Comparison of ENCODE assay signal across 9 mouse cellular contexts in genomic region chr8:94781838-94782235, GRCm38 (mm10). TPM values are rescaled to one million over a fixed set of nuclear protein-coding genes. Genes with fewer than 3 reads are reported as not detected.
DNase-seq lines count a peak whose midpoint lies in the region; ATAC-seq and TF ChIP-seq lines count a peak whose summit lies in the region.
"Had no signal": no experiment of that assay in that cellular context is flagged by ENCODE, and none has a peak within 500 bp of the region (broad histone marks: within the 10 kb centered on the region; RNA-seq: fewer than 3 reads in every experiment).

No protein-coding gene starts in this region.

- H3K36me3 ChIP-seq in midbrain, embryonic 12.5 days = no peaks in the 10 kb centered on the region

- H3K4me2 ChIP-seq in midbrain, embryonic 12.5 days (replicated peaks) = peak overlapping the region; percentile 15; the same call in 1 of the 2 replicates

- no peak overlapping the region for H3K4me3 ChIP-seq in gastrocnemius, adult 2 months
- H3K4me3 ChIP-seq in midbrain, embryonic 12.5 days = no peak overlapping the region

- no peak for ATAC-seq in midbrain, embryonic 12.5 days (ENCODE audit: low FRiP score, low read depth)
- ATAC-seq in cerebellum, adult (ENCODE audit: insufficient number of reproducible peaks, low FRiP score, low TSS enrichment) = no peak

- H3K27ac ChIP-seq in gastrocnemius, adult 2 months = no peak overlapping the region
- no peak overlapping the region for H3K27ac ChIP-seq in midbrain, embryonic 12.5 days (replicated peaks)

- no peak for TF ChIP-seq CTCF in gastrocnemius, adult 2 months (IDR thresholded peaks at IDR 0.05)

- H3K9ac ChIP-seq in midbrain, embryonic 12.5 days (replicated peaks) = no peak overlapping the region

- peak; percentile 36 for DNase-seq in gastrocnemius, adult 2 months
- no peak for DNase-seq in gastrocnemius, adult 18-20 months (ENCODE audit: low spot score)
- peak; percentile 39 for DNase-seq in adipocyte (ENCODE audit: low spot score)
- DNase-seq in kidney, adult 8-10 months = peak; percentile 89 to 93
- no peak for DNase-seq in gastrocnemius, adult 8-10 months (ENCODE audit: low spot score in 2 of 2)
- DNase-seq in spleen, postnatal 4 days (ENCODE audit: low spot score in 2 of 2) = no peak
- DNase-seq: thymus, adult 18-20 months had no signal

- WGBS in midbrain, embryonic 12.5 days = 9% methylated on average over 10 of the region's 11 CpGs

- 0 out of 2 replicates have a peak, but pooled peaks cover 10% of the 10 kb centered on the region for H3K27me3 ChIP-seq in midbrain, embryonic 12.5 days

- H3K4me1 ChIP-seq in midbrain, embryonic 12.5 days = peaks cover 19% of the 10 kb centered on the region

- intact Hi-C loops in gastrocnemius, adult 2 months (cut with DNase I) = no loop called here

- H3K9me3 ChIP-seq in midbrain, embryonic 12.5 days = no peaks in the 10 kb centered on the region

RNA-seq across cellular contexts. Expression of gene Cx3cl1, which starts 10.0 kb away (rescaled TPM):
- total RNA-seq in gastrocnemius, adult 2 months (2021) = 1 to 10 TPM in 1 of 2 experiments, under 1 TPM in 1; 0.36 to 1.0 TPM
- 1 to 10 TPM in 1 of 2 experiments, under 1 TPM in 1; 0.71 to 1.5 TPM for total RNA-seq in gastrocnemius, adult 18-20 months (2021)
- 8.2 and 11.3 TPM in 2 replicates for polyA plus RNA-seq in midbrain, embryonic 12.5 days (2016; fragmentation: Nextera tagmentation; extraction: Ambion mirVana)
- 1 to 10 TPM in 3 of 4 experiments, under 1 TPM in 1; 0.89 to 1.4 (median 1.2) TPM for total RNA-seq in gastrocnemius, adult 8-10 months (2022)

RNA-seq across cellular contexts. Expression of gene Ccl17, which starts 28.4 kb away (rescaled TPM):
- not detected for total RNA-seq in gastrocnemius, adult 2 months (2021)
- not detected for total RNA-seq in gastrocnemius, adult 18-20 months (2021)
- not detected in 2 replicates for polyA plus RNA-seq in midbrain, embryonic 12.5 days (2016; fragmentation: Nextera tagmentation; extraction: Ambion mirVana)
- total RNA-seq in gastrocnemius, adult 8-10 months (2022) = under 1 TPM in 1 of 4 experiments, not detected in 3; 0.70 TPM

RNA-seq across cellular contexts. Expression of gene Ccl22, which starts 36.4 kb away (rescaled TPM):
- total RNA-seq in gastrocnemius, adult 2 months (2021) = not detected
- not detected for total RNA-seq in gastrocnemius, adult 18-20 months (2021)
- polyA plus RNA-seq in midbrain, embryonic 12.5 days (2016; fragmentation: Nextera tagmentation; extraction: Ambion mirVana) = not detected in 2 replicates
- total RNA-seq in gastrocnemius, adult 8-10 months (2022) = not detected

RNA-seq across cellular contexts. Expression of gene Coq9, which starts 56.3 kb away (rescaled TPM):
- total RNA-seq in gastrocnemius, adult 2 months (2021) = 100 to 1,000 TPM; 359 to 480 TPM
- total RNA-seq in gastrocnemius, adult 18-20 months (2021) = 100 to 1,000 TPM; 392 to 399 TPM
- 53.4 and 54.4 TPM in 2 replicates for polyA plus RNA-seq in midbrain, embryonic 12.5 days (2016; fragmentation: Nextera tagmentation; extraction: Ambion mirVana)
- total RNA-seq in gastrocnemius, adult 8-10 months (2022) = 100 to 1,000 TPM; 372 to 412 (median 383) TPM

RNA-seq across cellular contexts. Expression of gene Ciapin1, which starts 56.3 kb away (rescaled TPM):
- 10 to 100 TPM; 29.7 to 44.5 TPM for total RNA-seq in gastrocnemius, adult 2 months (2021)
- 10 to 100 TPM; 30.8 to 38.8 TPM for total RNA-seq in gastrocnemius, adult 18-20 months (2021)
- 182 and 192 TPM in 2 replicates for polyA plus RNA-seq in midbrain, embryonic 12.5 days (2016; fragmentation: Nextera tagmentation; extraction: Ambion mirVana)
- 10 to 100 TPM; 25.4 to 55.4 (median 29.0) TPM for total RNA-seq in gastrocnemius, adult 8-10 months (2022)

Comparison
In these comparisons a context has a peak if more than half of its experiments do, and no peak if none do; other contexts are left out.
1. DNase-seq: peak in gastrocnemius, adult 2 months (single experiment), adipocyte (single experiment) and kidney, adult 8-10 months (2 of 2); none in gastrocnemius, adult 18-20 months (single experiment), gastrocnemius, adult 8-10 months (0 of 2) and spleen, postnatal 4 days (0 of 2).